Mouse (Mus musculus) bone marrow macrophage, adult 2 months (primary cell): ENCODE data around the gene Nalcn.

Source experiments
- CTCF ChIP-seq: IDR thresholded peaks from 2 replicates; pipeline ENCODE4 v1.5.1; 2012; ENCODE audit warnings: low read depth, mild to moderate bottlenecking, low read length, moderate library complexity
- POLR2A ChIP-seq: IDR thresholded peaks from 2 replicates; pipeline ENCODE4 v1.6.1; 2012; ENCODE audit warnings: mild to moderate bottlenecking, low read depth, low read length, borderline replicate concordance

DNA sequence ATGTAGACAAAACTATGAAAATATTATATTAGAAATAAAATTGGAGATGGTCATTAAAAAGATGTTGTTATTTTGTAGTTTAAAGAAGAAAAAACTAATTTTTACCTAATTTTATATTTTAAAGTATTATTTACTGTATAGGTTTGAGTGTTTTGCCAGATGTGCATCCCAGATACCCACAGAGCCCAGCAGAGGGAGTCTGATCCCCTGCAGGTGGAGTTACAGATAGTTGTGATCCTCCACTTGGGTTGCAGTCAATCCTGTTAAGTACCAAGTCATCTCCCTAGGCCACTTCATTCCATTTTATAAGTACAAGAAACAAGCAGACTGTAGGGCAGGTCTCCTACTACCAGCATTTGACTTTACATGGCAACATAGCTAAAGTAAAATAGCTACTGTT is 84.6 kb downstream of the Nalcn start:
- no peak for TF ChIP-seq CTCF
- no peak for TF ChIP-seq POLR2A
